Mouse (Mus musculus) midbrain, postnatal 0 days (tissue): ENCODE results near the gene Raver1. TPM values are rescaled to one million over a fixed set of nuclear protein-coding genes. Genes with fewer than 3 reads are reported as not detected.
A peak's percentile ranks its signal among the peaks of the same experiment; 100 is the strongest.

Experiments used
- ATAC-seq: fragments of 200-750 bp; cut with Nextera tagmentation; 2 replicates; pipeline ENCODE4 v1.8.0; 2017; ENCODE audit warnings: moderate number of reproducible peaks, mild to moderate bottlenecking, moderate TSS enrichment, moderate library complexity; ENCODE audit not compliant: low FRiP score
- DNase-seq: peaks from one replicate; pipeline ENCODE4 v3.0.0-alpha.2; 2015; ENCODE audit warnings: low spot score
- H3K27ac ChIP-seq: fragments of 300-500 bp; sonication (generic); 2 replicates; pipeline ENCODE4 v1.5.1; 2014; ENCODE audit warnings: low read depth, mild to moderate bottlenecking, low read length, mixed read lengths
- H3K27me3 ChIP-seq: fragments of 300-500 bp; sonication (generic); 2 replicates; pipeline ENCODE4 v1.6.1; 2014; ENCODE audit warnings: low read length, control low read depth, mixed read lengths; ENCODE audit not compliant: insufficient read depth
- H3K36me3 ChIP-seq: fragments of 300-500 bp; sonication (generic); 2 replicates; pipeline ENCODE4 v1.6.1; 2014; ENCODE audit warnings: low read length, control low read depth, mixed read lengths; ENCODE audit not compliant: insufficient read depth
- H3K4me1 ChIP-seq: fragments of 300-500 bp; sonication (generic); 2 replicates; pipeline ENCODE4 v1.6.1; 2014; ENCODE audit warnings: mild to moderate bottlenecking, control low read depth, antibody characterized with exemption, low read length, mixed read lengths; ENCODE audit not compliant: insufficient read depth
- H3K4me2 ChIP-seq: fragments of 300-500 bp; sonication (generic); 2 replicates; pipeline ENCODE4 v1.6.1; 2014; ENCODE audit warnings: low read depth, mild to moderate bottlenecking, low read length, mixed read lengths; ENCODE audit not compliant: poor library complexity, severe bottlenecking
- H3K4me3 ChIP-seq: fragments of 300-500 bp; sonication (generic); 2 replicates; pipeline ENCODE4 v1.5.1; 2014; ENCODE audit warnings: low read depth, mild to moderate bottlenecking, low read length, moderate library complexity
- H3K9ac ChIP-seq: fragments of 300-500 bp; sonication (generic); replicated peaks from 2 replicates; pipeline ENCODE4 v1.6.1; 2014; ENCODE audit warnings: mild to moderate bottlenecking, low read length, moderate library complexity, mixed read lengths; ENCODE audit not compliant: poor library complexity, severe bottlenecking
- H3K9me3 ChIP-seq: fragments of 300-500 bp; sonication (generic); 2 replicates; pipeline ENCODE4 v1.6.1; 2016; ENCODE audit warnings: low read length, control low read depth
- CTCF ChIP-seq: IDR thresholded peaks from 2 replicates; pipeline ENCODE4 v1.5.1; 2016; ENCODE audit warnings: antibody characterized with exemption, mild to moderate bottlenecking
- WGBS: fragments of 180-500 bp; shearing (Covaris S2); extraction: QIAGEN DNeasy Blood & Tissue Kit; methylation state at CpG from one replicate; pipeline ENCODE4 v1.1.7; 2014; 5-methylcytosine and 5-hydroxymethylcytosine counted together
- polyA plus RNA-seq: library from polyadenylated mRNA; unstranded; fragments of >200 nt; fragmentation: Nextera tagmentation; extraction: Ambion mirVana; gene quantifications from 2 replicates; pipeline ENCODE4 v1.2.1, GENCODE M21; 2015
- total RNA-seq: library from RNA; depleted of rRNA; stranded (reverse); fragments of >200 nt; gene quantifications from 2 replicates; pipeline ENCODE4 v1.2.3, GENCODE M21; 2014; rRNA removed

The Raver1 gene
- 38.7 and 41.0 TPM in 2 replicates for total RNA-seq
- 20.2 and 20.7 TPM in 2 replicates for polyA plus RNA-seq

DNA sequence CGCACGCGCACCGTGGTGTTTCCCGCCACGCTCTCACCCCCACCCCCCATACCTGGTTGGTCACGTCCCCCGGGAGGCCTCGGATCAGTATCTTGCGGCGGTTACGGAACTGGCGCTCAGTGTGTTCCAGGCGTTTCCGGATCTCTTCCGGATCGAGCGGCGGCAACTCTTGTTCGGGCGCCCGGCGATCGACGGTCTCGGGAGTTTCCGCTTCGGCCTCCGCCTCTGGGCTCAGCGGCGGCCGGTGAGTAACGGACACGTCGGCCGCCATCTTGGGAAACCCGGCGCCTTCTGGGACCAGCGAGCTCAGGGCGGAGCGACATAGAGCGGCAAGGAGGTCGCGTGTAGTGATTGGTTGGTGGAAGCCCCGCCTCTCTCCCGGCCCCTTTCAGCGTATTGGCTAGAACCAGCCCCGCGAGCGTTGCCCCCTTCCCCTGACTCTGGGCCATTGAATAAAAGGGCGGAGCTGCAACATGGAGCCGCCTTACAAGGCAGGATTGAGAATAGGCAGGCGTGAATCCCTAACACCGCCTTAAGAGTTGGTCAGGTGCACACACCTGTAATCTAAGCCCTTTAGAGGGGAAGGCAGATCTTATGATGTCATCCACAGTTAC, at the start of gene Raver1, which contains the start of gene Gm38431:
Gene Raver1, minus strand, starts transcription at position 302 of the 614 bp plus-strand sequence.
Gene Gm38431, minus strand, starts transcription at position 291 of the 614 bp plus-strand sequence.
- peak within 1 kb of the TSS; percentile 92 for H3K27ac ChIP-seq
- H3K36me3 ChIP-seq = peaks cover 20% of the 10 kb centered on the region
- WGBS = under 1% methylated on average over 54 of the region's 54 CpGs
- peak within 1 kb of the TSS; percentile 65 for H3K4me3 ChIP-seq
- DNase-seq (peak; percentile 99), ATAC-seq (peak; percentile 99)
- no peaks in the 10 kb centered on the region for H3K9me3 ChIP-seq
- TF ChIP-seq CTCF = no peak
- H3K27me3 ChIP-seq = no peaks in the 10 kb centered on the region
- peaks cover 9% of the 10 kb centered on the region for H3K4me1 ChIP-seq
- peak within 1 kb of the TSS; percentile 67 for H3K9ac ChIP-seq
- H3K4me2 ChIP-seq = peak within 1 kb of the TSS; percentile 84

DNA sequence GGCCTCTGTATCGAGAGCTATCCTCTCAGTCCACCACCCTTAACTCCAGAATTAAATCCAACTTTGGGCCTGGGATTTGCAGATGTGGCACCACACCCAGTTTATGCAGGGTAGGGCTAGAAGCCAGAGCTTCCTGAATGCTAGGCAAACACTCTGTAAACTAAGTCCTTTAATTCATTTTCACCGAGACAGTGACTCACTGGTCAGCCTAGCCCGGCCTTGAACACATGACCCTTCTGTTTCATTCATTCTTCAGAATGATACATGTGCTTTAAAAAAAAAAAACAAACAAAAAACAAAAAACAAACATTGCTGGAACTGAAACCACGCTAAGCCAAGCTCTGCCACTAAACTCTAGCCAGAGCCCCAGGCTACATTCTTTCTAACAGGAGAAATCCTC, 46.6 kb upstream of the Raver1 start:
- H3K36me3 ChIP-seq = peaks cover 48% of the 10 kb centered on the region
- TF ChIP-seq CTCF = no peak
- no peak overlapping the region for H3K27ac ChIP-seq
- no peak for DNase-seq
- H3K4me2 ChIP-seq = no peak overlapping the region
- no peaks in the 10 kb centered on the region for H3K27me3 ChIP-seq
- no peak overlapping the region for H3K9ac ChIP-seq
- no peak overlapping the region for H3K4me3 ChIP-seq
- ATAC-seq = no peak
- WGBS = 87% methylated on average over 4 of the region's 4 CpGs
- H3K4me1 ChIP-seq = no peaks in the 10 kb centered on the region
- H3K9me3 ChIP-seq = no peaks in the 10 kb centered on the region

DNA sequence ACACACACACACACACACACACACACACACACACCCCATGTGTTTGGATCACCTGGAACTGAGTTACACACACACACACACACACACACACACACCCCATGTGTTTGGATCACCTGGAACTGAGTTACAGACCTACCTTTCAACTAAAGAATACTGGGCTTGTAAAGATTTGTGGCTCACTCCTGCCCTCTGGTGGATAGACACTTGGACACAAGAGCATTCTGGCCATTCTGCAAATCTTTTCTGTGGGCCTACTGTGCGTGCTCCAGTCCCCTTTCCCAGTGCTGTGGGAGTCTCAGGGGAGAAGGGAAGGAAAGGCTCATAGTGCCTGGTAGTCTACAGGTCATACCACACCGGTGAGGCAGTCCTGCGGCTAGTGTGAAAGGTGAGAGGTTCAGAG, 45.4 kb upstream of the Raver1 start:
- ATAC-seq (no peak), DNase-seq (peak; percentile 69)
- H3K9ac ChIP-seq = no peak overlapping the region
- 55% methylated on average over 3 of the region's 3 CpGs for WGBS
- H3K4me3 ChIP-seq = no peak overlapping the region
- H3K36me3 ChIP-seq = peaks cover 39% of the 10 kb centered on the region
- H3K9me3 ChIP-seq = no peaks in the 10 kb centered on the region
- H3K27ac ChIP-seq = no peak overlapping the region
- H3K4me1 ChIP-seq = no peaks in the 10 kb centered on the region
- TF ChIP-seq CTCF = peak; percentile 82
- H3K27me3 ChIP-seq = no peaks in the 10 kb centered on the region
- no peak overlapping the region for H3K4me2 ChIP-seq

DNA sequence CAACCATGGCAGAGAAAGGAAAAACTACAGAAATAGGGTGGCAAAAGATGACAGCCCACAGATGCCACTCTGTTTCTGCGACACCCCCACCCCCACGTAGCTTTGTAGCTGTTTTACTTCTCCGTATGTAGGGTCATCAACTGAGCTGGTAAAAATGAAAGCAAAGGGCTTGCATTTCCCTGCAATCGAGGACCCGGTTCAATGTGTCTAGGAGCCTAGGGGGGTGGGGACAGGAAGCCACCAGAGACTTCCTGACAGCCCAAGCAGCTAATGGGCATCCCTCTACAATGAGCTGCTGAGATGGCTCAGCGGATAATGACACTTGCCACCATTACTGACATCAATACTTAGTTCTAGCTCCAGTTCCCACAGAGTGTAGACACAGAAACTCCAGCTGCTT, 44.6 kb upstream of the Raver1 start:
- no peak for TF ChIP-seq CTCF
- no peak overlapping the region for H3K4me3 ChIP-seq
- no peaks in the 10 kb centered on the region for H3K27me3 ChIP-seq
- H3K4me1 ChIP-seq = no peaks in the 10 kb centered on the region
- ATAC-seq (no peak), DNase-seq (no peak)
- WGBS = 87% methylated on average over 6 of the region's 6 CpGs
- no peaks in the 10 kb centered on the region for H3K9me3 ChIP-seq
- no peak overlapping the region for H3K27ac ChIP-seq
- no peak overlapping the region for H3K9ac ChIP-seq
- peaks cover 32% of the 10 kb centered on the region for H3K36me3 ChIP-seq
- no peak overlapping the region for H3K4me2 ChIP-seq

DNA sequence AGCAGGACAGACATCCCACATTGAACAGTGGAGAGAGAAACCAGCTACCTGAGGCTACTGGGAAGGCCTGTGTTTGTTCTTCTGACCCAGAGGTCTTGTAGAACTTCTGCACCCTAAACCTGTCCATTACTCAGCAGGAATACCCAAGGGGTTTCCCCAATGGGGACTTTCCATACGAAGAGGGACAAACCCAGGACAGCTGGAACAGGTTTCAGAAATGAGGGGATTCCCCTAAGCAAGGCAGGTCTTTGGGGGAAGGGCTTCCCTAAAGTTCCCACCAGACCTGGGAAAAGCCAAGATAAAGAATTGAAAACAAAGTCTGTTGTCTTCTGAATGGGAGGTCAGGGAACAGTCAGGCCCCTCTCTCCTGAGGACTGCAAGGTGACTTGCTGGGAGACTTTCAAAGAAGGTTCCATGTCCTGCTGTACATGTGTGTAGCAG, 44.2 kb upstream of the Raver1 start:
- H3K4me3 ChIP-seq = no peak overlapping the region
- no peak for TF ChIP-seq CTCF
- H3K27me3 ChIP-seq = no peaks in the 10 kb centered on the region
- H3K9ac ChIP-seq = no peak overlapping the region
- no peak for ATAC-seq
- H3K4me1 ChIP-seq = no peaks in the 10 kb centered on the region
- H3K4me2 ChIP-seq = no peak overlapping the region
- no peaks in the 10 kb centered on the region for H3K9me3 ChIP-seq
- peaks cover 28% of the 10 kb centered on the region for H3K36me3 ChIP-seq
- H3K27ac ChIP-seq = no peak overlapping the region
- no peak for DNase-seq
- 77% methylated on average over 1 of the region's 1 CpGs for WGBS

DNA sequence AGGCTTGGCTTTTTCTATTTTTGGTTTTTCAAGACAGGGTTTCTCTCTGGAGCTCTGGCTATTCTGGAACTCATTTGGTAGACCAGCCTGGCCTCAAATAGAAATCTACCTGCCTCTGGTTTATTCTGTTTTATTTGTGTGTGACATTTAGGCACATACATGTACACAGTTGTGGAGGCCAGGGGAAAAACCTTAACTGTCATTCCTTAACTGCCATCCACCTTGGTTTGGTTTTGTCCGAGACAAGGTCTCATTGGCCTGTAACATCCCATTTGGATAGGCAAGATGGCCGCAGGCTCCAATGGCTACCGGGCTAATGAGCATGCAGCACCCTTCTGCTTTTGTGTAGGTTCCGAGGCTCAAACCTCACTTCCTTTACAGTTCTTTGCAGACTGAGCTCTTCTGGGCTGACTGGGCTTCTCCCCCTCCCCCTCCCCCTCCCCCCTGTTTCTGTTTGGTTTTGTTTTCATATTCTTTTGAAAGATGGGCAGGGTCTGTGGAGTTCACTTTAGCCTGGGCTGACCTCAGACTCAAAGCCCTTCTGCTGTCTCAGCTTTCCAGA, 43.6 kb upstream of the Raver1 start:
- Histone ChIP-seq H3K27ac (no peak overlapping the region), H3K9me3 (no peaks in the 10 kb centered on the region), H3K36me3 (peaks cover 22% of the 10 kb centered on the region), H3K9ac (no peak overlapping the region), H3K27me3 (no peaks in the 10 kb centered on the region), H3K4me2 (no peak overlapping the region), H3K4me1 (0 out of 2 replicates have a peak, but pooled peaks cover 2% of the 10 kb centered on the region), H3K4me3 (no peak overlapping the region)
- whole genome bisulfite sequencing = 81% methylated on average over 4 of the region's 4 CpGs
- DNase-seq (no peak), ATAC-seq (no peak)
- TF ChIP-seq CTCF = no peak
